Mouse (Mus musculus) stomach, postnatal 0 days (tissue): ENCODE data around the gene Ube2z.

Source experiments
- CTCF ChIP-seq: IDR thresholded peaks from 2 replicates; pipeline ENCODE4 v1.5.1; 2016; ENCODE audit warnings: antibody characterized with exemption, low read depth, mild to moderate bottlenecking, moderate library complexity
- EP300 ChIP-seq: optimal IDR thresholded peaks from 2 replicates; pipeline ENCODE3; 2016; ENCODE audit warnings: antibody characterized with exemption

- no peak for TF ChIP-seq CTCF
- no peak for TF ChIP-seq EP300
Observed at GRCm38 (mm10) chr11:96003100-96003900, 61.9 kb downstream of the Ube2z start.
